Mouse (Mus musculus): ENCODE results near the gene Mex3a.

DNA sequence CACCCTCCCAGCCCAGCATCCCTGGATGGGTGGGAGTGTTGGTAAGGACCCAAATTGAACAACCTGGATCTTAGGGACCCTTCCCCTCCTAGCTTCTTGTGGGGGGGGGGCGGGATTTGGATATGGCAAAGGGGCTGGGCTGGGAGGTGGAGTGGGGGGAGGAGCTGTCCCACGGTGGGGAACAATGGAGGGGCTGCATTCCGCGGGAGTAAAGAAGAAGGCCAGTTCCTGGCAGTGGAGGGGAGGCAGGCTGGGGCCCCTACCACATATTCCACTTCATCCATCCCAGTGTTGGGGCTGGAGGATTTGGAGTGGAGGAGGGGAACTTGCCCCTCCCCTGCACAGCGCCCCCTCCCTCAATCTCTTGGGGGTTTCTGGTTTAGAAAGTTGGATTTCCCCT, 1.5 kb downstream of the Mex3a start:
- TF ChIP-seq RCOR1 (conservative IDR thresholded peaks at IDR 0.05; ENCODE audit: low read depth, low read length) (no peak), JUND (conservative IDR thresholded peaks at IDR 0.05; ENCODE audit: low read depth, low read length) (no peak), CTCF (conservative IDR thresholded peaks at IDR 0.05 in 1 of 2, IDR thresholded peaks at IDR 0.05 in 1 of 2; ENCODE audit: low read depth in 2 of 2, low read length in 2 of 2) (no peak), ZMIZ1 (IDR thresholded peaks at IDR 0.05; ENCODE audit: low read depth, low read length) (no peak), CHD2 (IDR thresholded peaks at IDR 0.05; ENCODE audit: low read length) (no peak), POLR2AphosphoS2 (IDR thresholded peaks at IDR 0.05; ENCODE audit: low read depth, low read length) (no peak)

All from CH12.LX (cell line).